Mouse (Mus musculus): ENCODE data around the gene Zfp933. TPM values are rescaled to one million over a fixed set of nuclear protein-coding genes. Genes with fewer than 3 reads are reported as not detected.
"Not testable (repeated sequence)": the region's sequence is repeated elsewhere in the genome, so short reads cannot be mapped to it uniquely, and the experiment has no call there.

Gene Zfp933
- 1 to 10 TPM; 3.3 to 7.0 TPM for polyA plus RNA-seq (2017; shearing (Covaris generic))

- ATAC-seq: peak; percentile 98
Measured at GRCm38 (mm10) chr4:147847614-147848583, at the start of gene Zfp933. Gene Zfp933 (minus strand): TSS chr4:147848366.

GRCm38 (mm10) chr4:147897348-147897747, 49.2 kb upstream of the Zfp933 start:
- no peak for ATAC-seq

- ATAC-seq: peak; percentile 49
Measured at GRCm38 (mm10) chr4:147896411-147896810, 48.2 kb upstream of the Zfp933 start.

- ATAC-seq: no peak
Measured at GRCm38 (mm10) chr4:147895815-147896330, 47.7 kb upstream of the Zfp933 start.

GRCm38 (mm10) chr4:147890341-147890740, 42.2 kb upstream of the Zfp933 start:
- no peak for ATAC-seq

- ATAC-seq: no peak
Measured at GRCm38 (mm10) chr4:147888237-147888636, 40.1 kb upstream of the Zfp933 start.

GRCm38 (mm10) chr4:147887277-147887676, 39.1 kb upstream of the Zfp933 start:
- no peak for ATAC-seq

GRCm38 (mm10) chr4:147886158-147886557, 38.0 kb upstream of the Zfp933 start:
- ATAC-seq: no peak

GRCm38 (mm10) chr4:147884138-147884537, 36.0 kb upstream of the Zfp933 start:
- ATAC-seq: no peak

GRCm38 (mm10) chr4:147883041-147883440, 34.9 kb upstream of the Zfp933 start:
- no peak for ATAC-seq

- ATAC-seq: no peak
Measured at GRCm38 (mm10) chr4:147881792-147882191, 33.6 kb upstream of the Zfp933 start.

GRCm38 (mm10) chr4:147879865-147880264, 31.7 kb upstream of the Zfp933 start:
- no peak for ATAC-seq

GRCm38 (mm10) chr4:147879456-147879855, 31.3 kb upstream of the Zfp933 start:
- ATAC-seq: no peak

GRCm38 (mm10) chr4:147878537-147878936, 30.4 kb upstream of the Zfp933 start:
- ATAC-seq: no peak

GRCm38 (mm10) chr4:147875852-147876575, 27.8 kb upstream of the Zfp933 start:
- ATAC-seq: peak; percentile 74

GRCm38 (mm10) chr4:147869238-147869637, 21.1 kb upstream of the Zfp933 start:
- ATAC-seq: no peak

- peak; percentile 97 for ATAC-seq
Measured at GRCm38 (mm10) chr4:147868450-147869031, 20.4 kb upstream of the Zfp933 start, which contains the start of the genes Miip and Fv1. Gene Miip (minus strand): TSS chr4:147868816. Gene Fv1 (plus strand): TSS chr4:147868979.

GRCm38 (mm10) chr4:147867563-147868449, 19.6 kb upstream of the Zfp933 start:
- no peak for ATAC-seq

- ATAC-seq: not testable (repeated sequence)
Measured at GRCm38 (mm10) chr4:147866793-147867192, 18.6 kb upstream of the Zfp933 start.

- ATAC-seq: no peak
Measured at GRCm38 (mm10) chr4:147866056-147866455, 17.9 kb upstream of the Zfp933 start.

- no peak for ATAC-seq
Measured at GRCm38 (mm10) chr4:147865651-147866050, 17.5 kb upstream of the Zfp933 start.

- ATAC-seq: no peak
Measured at GRCm38 (mm10) chr4:147862051-147862450, 13.9 kb upstream of the Zfp933 start.

Data from CD4-positive, CD25-positive, alpha-beta regulatory T cell, adult 4 months (primary cell).